Mouse (Mus musculus): ENCODE data around the gene Spa17. TPM values are rescaled to one million over a fixed set of nuclear protein-coding genes. Genes with fewer than 3 reads are reported as not detected.
A peak's percentile ranks its signal among the peaks of the same experiment; 100 is the strongest.

Spa17 gene
- polyA plus RNA-seq, 1 experiment from 2014 or later, result 7.7 TPM

DNA sequence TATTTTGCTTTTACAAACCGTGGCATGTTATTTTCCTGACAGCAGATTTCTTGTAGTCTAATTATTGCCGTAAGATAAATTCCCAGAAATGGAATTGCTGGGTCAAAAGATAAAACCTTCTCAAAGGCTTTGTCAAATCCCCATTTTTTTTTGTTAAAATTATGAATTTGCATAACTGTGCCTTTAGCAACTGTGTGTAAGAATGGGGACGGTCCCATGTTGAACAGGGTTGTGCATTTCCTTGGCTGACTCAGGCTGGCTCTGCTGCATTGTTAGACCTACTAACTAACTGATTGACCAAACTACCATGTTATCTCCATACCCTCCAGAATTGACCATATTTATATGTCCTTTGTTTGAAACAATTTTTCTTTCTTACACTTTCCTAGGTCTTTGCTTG, 20.7 kb upstream of the Spa17 start:
- no peak overlapping the region for H3K4me2 ChIP-seq (replicated peaks)
- H3K4me3 ChIP-seq, result no peak overlapping the region
- no peaks in the 10 kb centered on the region for H3K9me3 ChIP-seq
- no peak overlapping the region for H3K9ac ChIP-seq (replicated peaks)
- no peaks in the 10 kb centered on the region for H3K4me1 ChIP-seq
- H3K27me3 ChIP-seq, result no peaks in the 10 kb centered on the region
- 87% methylated on average over 3 of the region's 3 CpGs for WGBS
- H3K36me3 ChIP-seq, result no peaks in the 10 kb centered on the region
- no peak overlapping the region for H3K27ac ChIP-seq (replicated peaks)
- no peak for ATAC-seq (replicated peaks)

DNA sequence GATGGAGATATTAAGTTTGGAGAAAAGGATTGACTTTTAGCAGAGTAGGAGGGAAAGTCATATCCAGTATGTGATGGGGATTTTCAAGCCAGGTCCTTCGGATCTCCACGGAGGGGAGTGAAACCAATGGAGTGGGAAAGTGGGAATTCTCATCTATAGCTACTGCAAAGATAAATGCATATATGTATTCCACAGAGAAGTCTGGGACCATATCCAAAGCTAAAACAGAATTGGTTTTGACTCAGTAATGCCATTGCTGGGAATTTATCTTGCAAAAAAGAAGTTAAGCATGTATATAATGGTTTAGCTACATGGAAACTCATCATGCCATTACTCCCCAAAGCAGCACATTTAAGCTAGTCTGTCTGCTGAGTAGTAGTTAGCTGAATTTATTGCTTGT, 18.8 kb upstream of the Spa17 start:
- H3K9me3 ChIP-seq, result no peaks in the 10 kb centered on the region
- H3K4me3 ChIP-seq, result no peak overlapping the region
- no peak overlapping the region for H3K4me2 ChIP-seq (replicated peaks)
- H3K27ac ChIP-seq (replicated peaks), result no peak overlapping the region
- no peaks in the 10 kb centered on the region for H3K27me3 ChIP-seq
- WGBS, result 88% methylated on average over 2 of the region's 2 CpGs
- H3K4me1 ChIP-seq, result no peaks in the 10 kb centered on the region
- ATAC-seq (replicated peaks), result no peak
- no peak overlapping the region for H3K9ac ChIP-seq (replicated peaks)
- no peaks in the 10 kb centered on the region for H3K36me3 ChIP-seq

DNA sequence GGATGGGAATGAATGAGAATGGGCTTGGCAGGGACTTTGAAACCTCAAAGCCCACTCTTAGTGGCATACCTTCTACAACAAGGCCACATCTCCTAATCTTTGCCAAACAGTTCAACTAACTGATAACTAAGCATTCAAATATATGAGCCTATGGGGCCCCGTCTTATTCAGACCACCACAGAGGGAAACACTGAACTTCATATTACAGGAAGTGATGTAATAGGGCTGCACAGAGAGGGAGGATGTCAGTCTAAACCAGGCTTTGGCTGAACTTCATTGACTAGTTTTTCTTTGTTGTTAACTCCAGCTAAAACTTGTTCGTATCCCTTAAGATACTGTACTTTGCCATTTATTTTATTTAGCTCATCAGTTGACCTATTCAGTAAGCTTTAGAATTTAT, 16.4 kb upstream of the Spa17 start:
- Histone ChIP-seq H3K9ac (replicated peaks) (no peak overlapping the region), H3K27me3 (no peaks in the 10 kb centered on the region), H3K4me1 (peaks cover 18% of the 10 kb centered on the region), H3K36me3 (no peaks in the 10 kb centered on the region), H3K9me3 (no peaks in the 10 kb centered on the region), H3K4me3 (no peak overlapping the region), H3K27ac (replicated peaks) (no peak overlapping the region), H3K4me2 (replicated peaks) (no peak overlapping the region)
- no peak for ATAC-seq (replicated peaks)
- 86% methylated on average over 2 of the region's 2 CpGs for WGBS

DNA sequence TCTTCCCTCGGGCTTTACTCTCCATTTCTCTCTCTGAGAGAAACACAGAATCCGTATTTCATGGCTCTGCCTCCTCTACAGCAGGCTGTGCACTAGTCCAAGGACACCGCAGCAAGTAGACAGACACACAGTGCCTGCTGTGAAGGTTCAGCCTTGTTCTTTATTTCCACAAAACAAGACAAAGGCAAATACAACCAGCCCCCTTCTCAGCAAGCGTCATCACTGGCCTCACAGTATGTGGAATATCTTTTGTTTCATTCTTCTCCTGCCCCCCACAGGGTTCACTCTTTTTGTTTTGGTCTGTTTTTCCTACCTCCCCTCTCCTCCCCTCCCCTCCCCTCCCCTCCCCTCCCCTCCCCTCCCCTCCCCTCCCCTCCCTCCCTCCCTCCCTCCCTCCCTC, 15.1 kb upstream of the Spa17 start:
- Histone ChIP-seq H3K4me1 (peaks cover 31% of the 10 kb centered on the region), H3K9me3 (no peaks in the 10 kb centered on the region), H3K27me3 (no peaks in the 10 kb centered on the region), H3K4me2 (replicated peaks) (no peak overlapping the region), H3K9ac (replicated peaks) (no peak overlapping the region), H3K27ac (replicated peaks) (no peak overlapping the region), H3K4me3 (no peak overlapping the region), H3K36me3 (no peaks in the 10 kb centered on the region)
- WGBS, result 34% methylated on average over 4 of the region's 4 CpGs
- no peak for ATAC-seq (replicated peaks)

DNA sequence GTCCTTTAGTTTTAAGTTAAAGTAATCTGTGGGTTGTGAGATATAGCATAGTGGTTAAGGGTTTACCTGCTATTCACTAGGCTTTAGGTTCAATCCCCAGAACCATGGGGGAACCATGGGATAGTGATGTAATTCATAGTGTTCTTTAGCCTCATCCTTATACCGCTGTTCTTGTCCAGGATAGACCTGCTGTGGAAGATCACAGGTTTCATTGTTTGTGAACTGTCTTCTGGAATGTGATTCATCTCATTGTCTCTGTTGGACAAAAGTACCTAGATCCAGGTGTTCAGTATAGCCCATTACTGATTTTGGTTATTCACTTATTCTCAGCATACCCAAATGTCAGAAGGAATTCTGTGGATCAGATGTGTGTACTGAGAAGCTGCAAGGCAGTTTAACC, 13.7 kb upstream of the Spa17 start:
- H3K9me3 ChIP-seq, result no peaks in the 10 kb centered on the region
- WGBS, result 96% methylated on average over 1 of the region's 1 CpGs
- H3K4me3 ChIP-seq, result no peak overlapping the region
- H3K4me1 ChIP-seq, result peaks cover 32% of the 10 kb centered on the region
- H3K27ac ChIP-seq (replicated peaks), result no peak overlapping the region
- no peak overlapping the region for H3K4me2 ChIP-seq (replicated peaks)
- no peaks in the 10 kb centered on the region for H3K27me3 ChIP-seq
- ATAC-seq (replicated peaks), result no peak
- H3K9ac ChIP-seq (replicated peaks), result no peak overlapping the region
- no peaks in the 10 kb centered on the region for H3K36me3 ChIP-seq

DNA sequence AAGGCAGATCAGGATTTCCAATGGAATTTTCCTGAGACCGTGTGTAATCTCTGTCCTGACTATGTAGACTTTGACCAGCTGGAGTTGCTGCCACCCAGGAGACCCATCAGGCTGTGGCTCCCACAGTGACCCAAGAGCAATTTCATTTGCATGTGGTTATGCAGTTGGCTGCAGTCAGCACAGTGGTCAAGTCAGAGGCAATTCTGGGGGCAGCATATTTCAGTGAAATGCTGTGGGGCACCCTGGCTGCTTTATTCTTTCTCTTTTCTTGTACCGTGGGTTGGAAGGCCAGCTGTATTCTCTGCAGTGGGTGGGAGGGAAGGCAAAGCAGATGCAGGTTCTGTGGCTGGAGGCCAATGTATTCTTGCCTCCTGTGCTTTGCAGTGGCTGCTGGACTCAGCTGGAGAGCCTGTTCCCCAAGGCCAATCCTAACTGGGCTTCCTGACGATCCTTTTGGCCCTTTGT, 12.6 kb upstream of the Spa17 start:
- H3K27me3 ChIP-seq, result no peaks in the 10 kb centered on the region
- H3K27ac ChIP-seq (replicated peaks), result peak overlapping the region; percentile 91
- 0 out of 2 replicates have a peak, but pooled peaks have one; percentile 9 for ATAC-seq (replicated peaks)
- no peaks in the 10 kb centered on the region for H3K36me3 ChIP-seq
- 0 out of 2 replicates have a peak overlapping the region, but pooled peaks have one; percentile 4 for H3K4me3 ChIP-seq
- WGBS, result 5% methylated on average over 3 of the region's 3 CpGs
- peak overlapping the region; percentile 34 for H3K4me2 ChIP-seq (replicated peaks)
- no peaks in the 10 kb centered on the region for H3K9me3 ChIP-seq
- H3K9ac ChIP-seq (replicated peaks), result no peak overlapping the region
- H3K4me1 ChIP-seq, result peaks cover 43% of the 10 kb centered on the region

DNA sequence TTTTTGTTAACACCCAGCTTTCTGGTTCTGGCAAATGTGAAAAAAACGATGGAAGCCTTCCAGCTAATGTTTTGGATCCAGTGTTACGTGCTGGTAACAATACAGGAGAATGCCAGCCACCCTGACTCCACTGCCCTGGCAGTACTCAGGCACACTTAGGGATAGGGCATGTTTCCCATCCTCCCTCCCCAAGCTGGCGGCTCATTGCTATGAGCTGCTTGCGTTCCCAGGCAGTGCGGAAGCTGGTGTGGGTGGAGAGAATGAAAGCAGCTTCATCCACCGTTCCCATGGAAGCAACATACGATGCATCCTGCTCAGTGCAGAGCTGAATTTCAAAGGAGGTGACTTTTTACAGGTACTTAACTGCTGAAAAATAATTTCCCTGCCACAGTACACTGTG, 12.1 kb upstream of the Spa17 start:
- no peaks in the 10 kb centered on the region for H3K36me3 ChIP-seq
- H3K9me3 ChIP-seq, result no peaks in the 10 kb centered on the region
- H3K27ac ChIP-seq (replicated peaks), result peak overlapping the region; percentile 91
- H3K4me3 ChIP-seq, result 0 out of 2 replicates have a peak overlapping the region, but pooled peaks have one; percentile 4
- peak overlapping the region; percentile 34 for H3K4me2 ChIP-seq (replicated peaks)
- ATAC-seq (replicated peaks), result peak; percentile 95
- 4% methylated on average over 7 of the region's 7 CpGs for WGBS
- peak overlapping the region; percentile 8; the same call in 1 of the 2 replicates for H3K9ac ChIP-seq (replicated peaks)
- H3K4me1 ChIP-seq, result peaks cover 45% of the 10 kb centered on the region
- no peaks in the 10 kb centered on the region for H3K27me3 ChIP-seq

DNA sequence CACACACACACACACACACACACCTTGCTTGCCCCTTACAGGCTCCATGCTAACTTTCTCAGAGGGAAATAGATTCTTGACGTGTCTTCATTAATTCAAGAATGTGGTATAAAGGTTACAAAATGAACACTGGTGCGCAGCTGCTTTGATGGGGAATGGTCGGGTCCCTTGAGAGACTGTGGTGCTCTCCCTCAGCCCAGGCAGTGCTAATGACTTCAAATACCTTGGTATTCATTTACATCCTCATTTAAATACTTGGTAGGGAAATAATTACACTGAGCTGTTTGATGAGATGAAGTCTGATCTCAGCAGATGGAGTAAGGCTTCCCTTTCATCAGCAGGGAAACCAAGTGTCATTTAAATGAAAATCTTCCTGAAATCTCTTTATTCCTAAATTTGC, 11.6 kb upstream of the Spa17 start:
- ATAC-seq (replicated peaks), result peak; percentile 81
- Histone ChIP-seq H3K9ac (replicated peaks) (no peak overlapping the region), H3K4me3 (no peak overlapping the region), H3K27ac (replicated peaks) (peak overlapping the region; percentile 91), H3K4me2 (replicated peaks) (peak overlapping the region; percentile 34), H3K27me3 (no peaks in the 10 kb centered on the region), H3K9me3 (no peaks in the 10 kb centered on the region), H3K36me3 (no peaks in the 10 kb centered on the region), H3K4me1 (peaks cover 45% of the 10 kb centered on the region)
- WGBS, result 8% methylated on average over 3 of the region's 3 CpGs

DNA sequence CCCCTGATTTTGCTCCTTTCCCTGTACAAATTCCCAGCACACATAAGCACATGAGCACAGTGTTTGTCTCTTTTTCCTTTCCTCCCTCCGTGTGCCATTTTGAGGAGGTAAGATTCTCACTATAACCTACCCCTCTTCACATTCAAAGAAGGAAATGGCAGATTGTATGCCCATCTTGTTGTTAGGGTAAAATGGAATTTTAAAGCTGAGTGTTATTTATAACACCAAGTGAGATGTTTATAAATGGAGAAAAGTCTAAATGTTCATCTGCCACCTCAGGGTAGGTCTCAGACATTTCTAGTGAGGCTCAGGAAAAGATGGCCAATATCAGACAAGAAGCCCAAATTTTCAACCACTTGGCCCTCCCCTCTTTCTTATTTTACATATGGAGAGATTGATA, 11.0 kb upstream of the Spa17 start:
- Histone ChIP-seq H3K27ac (replicated peaks) (peak overlapping the region; percentile 91), H3K9me3 (no peaks in the 10 kb centered on the region), H3K27me3 (no peaks in the 10 kb centered on the region), H3K4me3 (no peak overlapping the region), H3K4me2 (replicated peaks) (no peak overlapping the region), H3K36me3 (no peaks in the 10 kb centered on the region), H3K9ac (replicated peaks) (no peak overlapping the region), H3K4me1 (peaks cover 45% of the 10 kb centered on the region)
- WGBS, result 59% methylated on average over 1 of the region's 1 CpGs
- ATAC-seq (replicated peaks), result no peak

DNA sequence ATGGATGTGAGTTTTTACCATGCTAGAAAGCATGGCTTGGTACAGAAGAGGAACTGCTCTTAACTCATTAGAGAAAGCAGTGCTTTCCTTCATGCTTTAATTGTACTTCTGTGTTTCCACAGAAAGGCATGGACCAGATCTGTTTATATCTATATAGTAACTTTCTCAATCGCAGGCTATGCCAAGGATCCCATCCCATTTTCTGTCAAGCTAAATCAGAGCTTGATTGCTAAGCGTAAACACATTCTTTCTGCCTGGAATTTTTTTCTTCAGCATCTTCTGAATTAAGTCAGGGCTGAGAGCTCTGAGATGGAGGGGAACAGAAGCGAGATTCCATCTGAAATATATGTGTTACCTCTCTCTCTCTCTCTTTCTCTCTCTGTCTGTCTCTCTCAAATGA, 10.5 kb upstream of the Spa17 start:
- Histone ChIP-seq H3K36me3 (no peaks in the 10 kb centered on the region), H3K27me3 (no peaks in the 10 kb centered on the region), H3K4me3 (no peak overlapping the region), H3K9me3 (no peaks in the 10 kb centered on the region), H3K9ac (replicated peaks) (no peak overlapping the region), H3K4me1 (peaks cover 45% of the 10 kb centered on the region), H3K27ac (replicated peaks) (peak overlapping the region; percentile 91), H3K4me2 (replicated peaks) (no peak overlapping the region)
- peak; percentile 9; the same call in 1 of the 2 replicates for ATAC-seq (replicated peaks)
- WGBS, result 53% methylated on average over 3 of the region's 3 CpGs

DNA sequence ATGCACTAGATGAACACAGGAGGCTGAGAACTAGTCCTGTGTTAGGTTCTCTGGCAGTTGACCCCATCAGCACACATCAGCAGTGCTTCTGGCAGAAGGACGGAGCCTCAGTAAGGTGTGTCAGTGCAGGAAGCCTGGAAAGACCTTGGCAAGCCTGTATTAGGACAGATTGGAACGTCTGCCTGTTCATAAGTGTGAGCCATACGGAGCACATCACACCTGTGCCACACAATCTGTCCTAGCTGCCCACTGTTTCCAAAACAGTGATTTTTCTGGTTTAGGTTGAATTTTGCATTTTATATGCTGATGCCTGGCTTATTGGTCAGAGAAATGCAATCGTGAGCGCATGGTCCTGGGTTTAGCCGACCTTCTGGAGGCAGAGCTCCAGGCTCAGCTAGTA, 7.8 kb upstream of the Spa17 start:
- Histone ChIP-seq H3K27me3 (no peaks in the 10 kb centered on the region), H3K36me3 (no peaks in the 10 kb centered on the region), H3K27ac (replicated peaks) (no peak overlapping the region), H3K4me2 (replicated peaks) (no peak overlapping the region), H3K9me3 (no peaks in the 10 kb centered on the region), H3K4me3 (no peak overlapping the region), H3K9ac (replicated peaks) (no peak overlapping the region), H3K4me1 (peaks cover 40% of the 10 kb centered on the region)
- ATAC-seq (replicated peaks), result no peak
- WGBS, result 73% methylated on average over 6 of the region's 6 CpGs

DNA sequence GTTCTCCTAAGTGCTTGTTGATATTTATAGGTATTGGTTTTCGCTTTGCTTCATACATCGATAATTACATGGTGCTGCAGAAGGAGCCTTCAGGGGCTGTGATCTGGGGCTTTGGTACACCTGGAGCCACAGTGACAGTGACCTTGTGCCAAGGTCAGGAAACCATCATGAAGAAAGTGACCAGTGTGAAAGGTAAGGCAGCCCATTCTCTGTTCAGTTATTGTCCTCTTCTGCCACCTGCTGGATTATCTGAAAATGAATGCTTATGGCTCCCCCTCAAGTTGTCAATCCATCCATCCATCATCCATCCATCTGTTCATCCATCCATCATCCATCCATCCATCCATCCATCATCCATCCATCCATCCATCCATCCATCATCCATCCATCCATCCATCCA, 3.2 kb upstream of the Spa17 start:
- 59% methylated on average over 2 of the region's 2 CpGs for WGBS
- no peaks in the 10 kb centered on the region for H3K36me3 ChIP-seq

DNA sequence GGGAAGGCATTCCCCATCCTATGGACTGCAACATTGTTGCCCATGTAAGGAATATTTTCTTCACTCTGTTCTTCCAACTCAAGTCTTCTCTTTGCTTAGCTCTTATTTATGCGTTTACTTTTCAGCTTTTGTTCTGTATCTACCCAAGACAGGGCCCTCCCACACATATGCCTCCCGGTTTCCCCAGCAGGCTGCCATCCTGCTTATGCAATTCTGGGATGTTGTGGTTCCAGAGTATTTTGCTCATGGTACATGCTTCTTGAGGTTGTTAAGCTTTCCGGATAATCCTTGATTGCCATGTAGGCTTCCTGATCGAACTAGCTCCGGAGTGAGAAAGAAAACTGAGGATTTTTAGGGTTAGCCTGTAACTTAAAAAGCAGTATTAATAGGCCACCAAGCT, 1.7 kb upstream of the Spa17 start:
- Histone ChIP-seq H3K9ac (replicated peaks) (no peak overlapping the region), H3K9me3 (no peaks in the 10 kb centered on the region), H3K36me3 (no peaks in the 10 kb centered on the region), H3K4me3 (no peak overlapping the region), H3K27ac (replicated peaks) (no peak overlapping the region), H3K4me2 (replicated peaks) (no peak overlapping the region), H3K27me3 (no peaks in the 10 kb centered on the region), H3K4me1 (peaks cover 22% of the 10 kb centered on the region)
- 57% methylated on average over 5 of the region's 5 CpGs for WGBS
- no peak for ATAC-seq (replicated peaks)

More for the DNA sequence above, 3.2 kb upstream of the Spa17 start:
- no peak overlapping the region for H3K4me2 ChIP-seq (replicated peaks)
- no peak overlapping the region for H3K4me3 ChIP-seq
- no peaks in the 10 kb centered on the region for H3K9me3 ChIP-seq
- no peak overlapping the region for H3K27ac ChIP-seq (replicated peaks)
- ATAC-seq (replicated peaks), result no peak
- H3K27me3 ChIP-seq, result no peaks in the 10 kb centered on the region
- peaks cover 29% of the 10 kb centered on the region for H3K4me1 ChIP-seq
- H3K9ac ChIP-seq (replicated peaks), result no peak overlapping the region
